In the genomic region with DNA sequence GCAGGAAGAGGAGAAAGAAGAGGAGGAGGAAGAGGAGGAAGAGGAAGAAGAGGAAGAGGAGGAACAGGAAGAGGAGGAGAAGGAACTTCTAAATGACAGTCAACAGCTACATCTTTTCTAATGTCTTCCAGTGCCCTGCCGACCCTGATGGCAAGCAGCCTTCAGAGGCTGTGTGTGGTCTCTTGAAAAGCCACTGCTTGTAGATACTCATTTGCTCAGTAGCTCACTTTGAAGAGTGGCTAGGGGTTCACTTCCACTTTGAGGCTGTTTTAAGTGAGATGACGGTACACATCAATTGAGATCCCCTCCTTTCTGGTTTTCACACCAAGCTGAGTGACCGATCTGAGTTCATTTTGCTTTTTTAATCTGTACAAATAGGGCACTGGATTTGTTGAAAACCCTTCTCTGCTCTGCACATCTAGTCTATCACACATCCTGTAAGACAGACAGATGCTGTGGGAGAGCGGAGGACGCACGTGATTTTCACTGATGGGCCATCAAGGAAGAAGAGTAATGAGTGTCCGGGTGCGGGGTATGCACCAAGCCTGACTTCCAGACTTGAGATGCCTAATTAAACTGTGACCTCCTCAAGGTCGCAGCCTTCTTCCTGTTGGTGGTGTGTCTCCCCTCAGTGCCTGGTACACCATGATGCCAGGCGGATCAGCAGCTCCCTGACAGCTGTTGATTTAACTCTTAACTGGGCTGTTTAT, we compare ENCODE assay signal across 15 mouse cellular contexts.
A peak's percentile ranks its signal among the peaks of the same experiment; 100 is the strongest.
DNase-seq lines count a peak whose midpoint lies in the region; ATAC-seq and TF ChIP-seq lines count a peak whose summit lies in the region.
"Had no signal": no experiment of that assay in that cellular context is flagged by ENCODE, and none has a peak within 500 bp of the region (broad histone marks: within the 10 kb centered on the region; RNA-seq: fewer than 3 reads in every experiment).

No protein-coding gene starts in this region.

- no peak for TF ChIP-seq CTCF in lung, embryonic 14.5 days (IDR thresholded peaks at IDR 0.05; ENCODE audit: low read depth)
- no peak for TF ChIP-seq CTCF in lung, adult 2 months (IDR thresholded peaks at IDR 0.05; ENCODE audit: insufficient read depth, low read length)

- H3K36me3 ChIP-seq in hindbrain, embryonic 14.5 days (replicated peaks; ENCODE audit: control insufficient read depth, insufficient read depth) = no peaks in the 10 kb centered on the region
- no peaks in the 10 kb centered on the region for H3K36me3 ChIP-seq in hindbrain, embryonic 11.5 days (ENCODE audit: control insufficient read depth, insufficient read depth, low read length)
- no peaks in the 10 kb centered on the region for H3K36me3 ChIP-seq in lung, embryonic 14.5 days (ENCODE audit: insufficient read depth)
- H3K36me3 ChIP-seq: heart, embryonic 10.5 days; hindbrain, embryonic 15.5 days; intestine, embryonic 15.5 days; limb, embryonic 13.5 days had no signal

- 68% methylated on average over 10 of the region's 10 CpGs for WGBS in hindbrain, embryonic 14.5 days
- 75% methylated on average over 10 of the region's 10 CpGs for WGBS in hindbrain, embryonic 11.5 days
- 28% methylated on average over 10 of the region's 10 CpGs for WGBS in lung, embryonic 14.5 days
- WGBS in lung, adult 2 months = 48% methylated on average over 10 of the region's 10 CpGs

- peaks cover 23% of the 10 kb centered on the region; the same call in 1 of the 2 replicates for H3K4me1 ChIP-seq in hindbrain, embryonic 14.5 days (replicated peaks; ENCODE audit: control insufficient read depth, insufficient read depth, low read length)
- H3K4me1 ChIP-seq in hindbrain, embryonic 11.5 days (replicated peaks; ENCODE audit: control insufficient read depth, insufficient read depth, low read length) = no peaks in the 10 kb centered on the region
- H3K4me1 ChIP-seq in lung, embryonic 14.5 days (ENCODE audit: insufficient read depth) = no peaks in the 10 kb centered on the region
- no peaks in the 10 kb centered on the region for H3K4me1 ChIP-seq in lung, adult 2 months (ENCODE audit: control insufficient read depth, insufficient read depth, low read length)

- no peaks in the 10 kb centered on the region for H3K9me3 ChIP-seq in hindbrain, embryonic 14.5 days (ENCODE audit: control insufficient read depth, low read length)
- H3K9me3 ChIP-seq in hindbrain, embryonic 11.5 days (ENCODE audit: control insufficient read depth, low read length) = no peaks in the 10 kb centered on the region
- H3K9me3 ChIP-seq in lung, embryonic 14.5 days (ENCODE audit: low read depth, low read length) = no peaks in the 10 kb centered on the region
- H3K9me3 ChIP-seq: heart, embryonic 10.5 days; hindbrain, embryonic 15.5 days; intestine, embryonic 15.5 days; limb, embryonic 13.5 days had no signal

- H3K27ac ChIP-seq in hindbrain, embryonic 14.5 days = peak overlapping the region; percentile 39; the same call in 1 of the 2 replicates
- H3K27ac ChIP-seq in hindbrain, embryonic 11.5 days (ENCODE audit: low read depth, low read length) = no peak overlapping the region
- no peak overlapping the region for H3K27ac ChIP-seq in lung, embryonic 14.5 days (ENCODE audit: low read depth)
- H3K27ac ChIP-seq: intestine, embryonic 15.5 days; limb, embryonic 13.5 days; liver, embryonic 14.5 days had no signal

- DNase-seq in hindbrain, embryonic 14.5 days (ENCODE audit: low spot score) = no peak
- no peak for DNase-seq in hindbrain, embryonic 11.5 days (ENCODE audit: low spot score)
- peak; percentile 37 for DNase-seq in lung, embryonic 14.5 days
- DNase-seq in lung, adult 2 months = no peak
- peak; percentile 56 for DNase-seq in ZHBTc4 (ENCODE audit: low read depth, low spot score)
- DNase-seq in liver = no peak
- DNase-seq in frontal cortex, postnatal 36 days (ENCODE audit: low spot score in 2 of 2) = no peak
- DNase-seq: cerebellum, adult 8-10 months; heart, postnatal 10 days had no signal

- no peak for TF ChIP-seq POLR2A in lung, adult 2 months (IDR thresholded peaks at IDR 0.05; ENCODE audit: borderline replicate concordance, extremely low read depth, low read depth, low read length)

- no peak overlapping the region for H3K4me2 ChIP-seq in hindbrain, embryonic 14.5 days (replicated peaks)
- H3K4me2 ChIP-seq in hindbrain, embryonic 11.5 days (replicated peaks; ENCODE audit: low read depth, low read length) = no peak overlapping the region
- no peak overlapping the region for H3K4me2 ChIP-seq in lung, embryonic 14.5 days
- H3K4me2 ChIP-seq: hindbrain, embryonic 15.5 days; intestine, embryonic 15.5 days; limb, embryonic 13.5 days had no signal

- ATAC-seq in hindbrain, embryonic 14.5 days (ENCODE audit: low FRiP score) = no peak
- ATAC-seq in hindbrain, embryonic 11.5 days (ENCODE audit: low FRiP score) = no peak
- no peak for ATAC-seq in lung, embryonic 14.5 days (ENCODE audit: insufficient read depth)
- ATAC-seq: intestine, embryonic 15.5 days; lung, postnatal 0 days had no signal

- no peak overlapping the region for H3K9ac ChIP-seq in hindbrain, embryonic 14.5 days
- H3K9ac ChIP-seq in hindbrain, embryonic 11.5 days (ENCODE audit: low read depth, low read length) = no peak overlapping the region
- H3K9ac ChIP-seq in lung, embryonic 14.5 days = no peak overlapping the region
- H3K9ac ChIP-seq: hindbrain, embryonic 15.5 days; intestine, embryonic 15.5 days; limb, embryonic 13.5 days; liver, embryonic 14.5 days had no signal

- H3K4me3 ChIP-seq in hindbrain, embryonic 14.5 days (replicated peaks; ENCODE audit: low read length) = no peak overlapping the region
- no peak overlapping the region for H3K4me3 ChIP-seq in hindbrain, embryonic 11.5 days (ENCODE audit: low read depth, low read length)
- H3K4me3 ChIP-seq in lung, embryonic 14.5 days (ENCODE audit: low read depth, low read length) = no peak overlapping the region
- no peak overlapping the region for H3K4me3 ChIP-seq in lung, adult 2 months (replicated peaks; ENCODE audit: extremely low read depth, low read depth, low read length)
- H3K4me3 ChIP-seq: heart, embryonic 10.5 days; hindbrain, embryonic 15.5 days; intestine, embryonic 15.5 days; limb, embryonic 13.5 days had no signal

- H3K27me3 ChIP-seq in hindbrain, embryonic 14.5 days (ENCODE audit: control insufficient read depth, insufficient read depth, low read length) = no peaks in the 10 kb centered on the region
- no peaks in the 10 kb centered on the region for H3K27me3 ChIP-seq in hindbrain, embryonic 11.5 days (ENCODE audit: control insufficient read depth, insufficient read depth, low read length)
- peaks cover 13% of the 10 kb centered on the region; the same call in 1 of the 2 replicates for H3K27me3 ChIP-seq in lung, embryonic 14.5 days (ENCODE audit: insufficient read depth, low read length)
- H3K27me3 ChIP-seq: hindbrain, embryonic 15.5 days had no signal

Comparison
In these comparisons a context has a peak if more than half of its experiments do, and no peak if none do; other contexts are left out.
1. DNase-seq: peak in lung, embryonic 14.5 days (single experiment) and ZHBTc4 (single experiment); none in hindbrain, embryonic 14.5 days (single experiment), hindbrain, embryonic 11.5 days (single experiment), lung, adult 2 months (single experiment), liver (single experiment) and frontal cortex, postnatal 36 days (0 of 2).